In genomic region chr1:190172979-190173461, GRCm38 (mm10) we compare ENCODE assay signal across 8 mouse cellular contexts. TPM values are rescaled to one million over a fixed set of nuclear protein-coding genes. Genes with fewer than 3 reads are reported as not detected.
DNase-seq lines count a peak whose midpoint lies in the region; ATAC-seq and TF ChIP-seq lines count a peak whose summit lies in the region.

No protein-coding gene starts in this region.

- no peak overlapping the region; the same call in 1 of the 2 replicates for H3K9ac ChIP-seq in forebrain, embryonic 14.5 days (ENCODE audit: low read length)
- peak overlapping the region; percentile 28; the same call in 1 of the 2 replicates for H3K9ac ChIP-seq in limb, embryonic 14.5 days (ENCODE audit: low read depth, low read length, severe bottlenecking)

- DNase-seq in kidney, postnatal 10 days = peak; percentile 20
- no peak for DNase-seq in kidney, adult 9 months
- DNase-seq in forebrain, embryonic 14.5 days (ENCODE audit: low spot score) = no peak
- DNase-seq in limb, embryonic 14.5 days (ENCODE audit: low spot score) = no peak
- peak; percentile 60 for DNase-seq in retina, postnatal 1 day
- DNase-seq in left cerebral cortex, postnatal 36 days (ENCODE audit: low spot score in 2 of 2) = no peak
- DNase-seq in thymus, postnatal 10 days (ENCODE audit: low spot score in 2 of 2) = no peak

- 2% methylated on average over 24 of the region's 24 CpGs for WGBS in forebrain, embryonic 14.5 days
- 4% methylated on average over 24 of the region's 24 CpGs for WGBS in limb, embryonic 14.5 days

- H3K36me3 ChIP-seq in forebrain, embryonic 14.5 days (ENCODE audit: control insufficient read depth, insufficient read depth, low read length) = no peaks in the 10 kb centered on the region
- H3K36me3 ChIP-seq in limb, embryonic 14.5 days (ENCODE audit: control insufficient read depth, insufficient read depth, low read length) = no peaks in the 10 kb centered on the region

- peaks cover 14% of the 10 kb centered on the region for H3K4me1 ChIP-seq in forebrain, embryonic 14.5 days (ENCODE audit: control insufficient read depth, insufficient read depth, low read length)
- H3K4me1 ChIP-seq in limb, embryonic 14.5 days (ENCODE audit: control insufficient read depth, insufficient read depth, low read length) = peaks cover 20% of the 10 kb centered on the region

- no peak for ATAC-seq in forebrain, embryonic 14.5 days
- ATAC-seq in limb, embryonic 14.5 days (ENCODE audit: low FRiP score, low read depth) = no peak
- ATAC-seq in erythroid progenitor cell, adult 5-6 weeks (replicated peaks; ENCODE audit: low FRiP score, poor library complexity, severe bottlenecking) = no peak

- TF ChIP-seq POLR2A in limb, embryonic 14.5 days (IDR thresholded peaks at IDR 0.05; ENCODE audit: borderline replicate concordance, extremely low read depth, insufficient read depth, insufficient read length) = no peak

- no peak overlapping the region for H3K27ac ChIP-seq in forebrain, embryonic 14.5 days (ENCODE audit: low read depth, low read length)
- H3K27ac ChIP-seq in limb, embryonic 14.5 days (replicated peaks; ENCODE audit: low read depth, low read length) = no peak overlapping the region

- H3K27me3 ChIP-seq in forebrain, embryonic 14.5 days (replicated peaks; ENCODE audit: control insufficient read depth, insufficient read depth, low read length) = peaks cover 43% of the 10 kb centered on the region
- peaks cover 82% of the 10 kb centered on the region for H3K27me3 ChIP-seq in limb, embryonic 14.5 days (ENCODE audit: control insufficient read depth, insufficient read depth, low read length)

- peak overlapping the region; percentile 9; the same call in 1 of the 2 replicates for H3K4me3 ChIP-seq in forebrain, embryonic 14.5 days (ENCODE audit: low read depth, low read length)
- H3K4me3 ChIP-seq in limb, embryonic 14.5 days (replicated peaks; ENCODE audit: low read length) = peak overlapping the region; percentile 19

- peak overlapping the region; percentile 29 for H3K4me2 ChIP-seq in forebrain, embryonic 14.5 days (ENCODE audit: low read length)
- peak overlapping the region; percentile 17; the same call in 1 of the 2 replicates for H3K4me2 ChIP-seq in limb, embryonic 14.5 days (replicated peaks; ENCODE audit: low read depth, low read length, severe bottlenecking)

- H3K9me3 ChIP-seq in forebrain, embryonic 14.5 days (replicated peaks; ENCODE audit: control insufficient read depth, low read length) = no peaks in the 10 kb centered on the region
- no peaks in the 10 kb centered on the region for H3K9me3 ChIP-seq in limb, embryonic 14.5 days (ENCODE audit: control insufficient read depth, low read length)

- intact Hi-C loops in left cerebral cortex, postnatal 36 days (cut with DNase I) = no loop called here

RNA-seq across cellular contexts. Expression of gene Prox1, which starts 2.5 kb away (rescaled TPM):
- 10.2 and 12.8 TPM in 2 replicates for polyA plus RNA-seq in forebrain, embryonic 14.5 days (2014; fragmentation: Nextera tagmentation; extraction: Ambion mirVana)
- polyA plus RNA-seq in limb, embryonic 14.5 days (2012; rRNA removed) = 2.6 and 2.9 TPM in 2 replicates
- polyA plus RNA-seq in limb, embryonic 14.5 days (2014; fragmentation: Nextera tagmentation; extraction: Ambion mirVana) = 2.7 and 3.1 TPM in 2 replicates
- total RNA-seq in left cerebral cortex, postnatal 36 days (2021) = 1 to 10 TPM; 8.5 to 8.7 TPM
- total RNA-seq in erythroid progenitor cell, adult 5-6 weeks (2015; ENCODE audit: low replicate concordance) = not detected in 2 replicates
- total RNA-seq in erythroid progenitor cell, adult 5-6 weeks (2017; ENCODE audit: low replicate concordance) = not detected in 2 replicates

Comparison
In these comparisons a context has a peak if more than half of its experiments do, and no peak if none do; other contexts are left out.
1. DNase-seq: peak in kidney, postnatal 10 days (single experiment) and retina, postnatal 1 day (single experiment); none in kidney, adult 9 months (single experiment), forebrain, embryonic 14.5 days (single experiment), limb, embryonic 14.5 days (single experiment), left cerebral cortex, postnatal 36 days (0 of 2) and thymus, postnatal 10 days (0 of 2).
2. RNA of gene Prox1, which starts 2.5 kb away (total RNA-seq): 8.5 to 8.7 TPM in left cerebral cortex, postnatal 36 days; not detected in erythroid progenitor cell, adult 5-6 weeks; every median in the first group is over 4 times any median in the second.